ENCODE assay signal across 8 mouse cellular contexts in the genomic region with DNA sequence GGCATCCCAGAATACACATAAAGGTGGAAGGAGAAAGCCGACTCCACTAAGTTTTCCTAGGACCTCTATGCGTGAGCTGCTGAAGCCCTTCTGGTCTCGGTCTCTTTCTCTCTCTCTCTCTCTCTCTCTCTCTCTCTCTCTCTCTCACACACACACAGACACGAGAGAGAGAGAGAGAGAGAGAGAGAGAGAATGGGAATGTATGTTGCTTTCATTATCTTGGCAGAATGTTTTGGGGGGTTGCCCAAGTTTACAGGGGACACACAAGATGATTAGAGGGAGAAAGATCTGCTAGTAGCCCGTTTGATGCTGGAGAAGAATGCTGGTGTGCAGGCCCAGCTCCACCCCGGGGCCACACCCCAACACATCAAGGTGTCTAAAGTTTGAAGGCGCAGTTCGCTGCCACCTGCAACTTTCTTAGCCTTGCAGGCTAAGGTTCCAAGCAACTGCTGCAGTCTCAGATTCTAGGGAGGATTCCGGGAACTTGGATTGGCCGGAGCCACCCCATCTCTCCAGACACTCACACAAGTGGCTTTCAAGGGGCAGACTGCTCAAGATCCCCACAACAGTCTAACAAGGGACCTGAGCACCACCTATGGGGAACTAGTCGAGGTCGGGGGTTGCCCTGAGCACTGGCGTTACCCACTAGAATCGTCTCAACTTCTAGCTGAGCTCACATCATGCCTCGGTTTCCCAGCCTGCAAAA. TPM values are rescaled to one million over a fixed set of nuclear protein-coding genes. Genes with fewer than 3 reads are reported as not detected.
DNase-seq lines count a peak whose midpoint lies in the region; ATAC-seq and TF ChIP-seq lines count a peak whose summit lies in the region.

No protein-coding gene starts in this region.

- H3K9me3 ChIP-seq in heart, embryonic 12.5 days (replicated peaks): no peaks in the 10 kb centered on the region
- H3K9me3 ChIP-seq in forebrain, embryonic 10.5 days: no peaks in the 10 kb centered on the region
- H3K9me3 ChIP-seq in liver, embryonic 12.5 days (replicated peaks): no peaks in the 10 kb centered on the region
- H3K9me3 ChIP-seq in stomach, postnatal 0 days (ENCODE audit: control insufficient read depth, low read length): no peaks in the 10 kb centered on the region

- intact Hi-C loops in gastrocnemius, postnatal 14 days (cut with DNase I; ENCODE audit: low total_unique reads): loop anchor here (2.0 kb wide), 2 partner anchors 31 kb away; no protein-coding TSS in a partner anchor

- peaks cover 29% of the 10 kb centered on the region for H3K27me3 ChIP-seq in heart, embryonic 12.5 days (replicated peaks)
- peaks cover 43% of the 10 kb centered on the region for H3K27me3 ChIP-seq in forebrain, embryonic 10.5 days (ENCODE audit: poor library complexity, severe bottlenecking)
- H3K27me3 ChIP-seq in liver, embryonic 12.5 days (replicated peaks): peaks cover 29% of the 10 kb centered on the region
- H3K27me3 ChIP-seq in stomach, postnatal 0 days (ENCODE audit: control insufficient read depth, insufficient read depth, low read length): peaks cover 2% of the 10 kb centered on the region; the same call in 1 of the 2 replicates

- H3K36me3 ChIP-seq in heart, embryonic 12.5 days: peaks cover 8% of the 10 kb centered on the region
- H3K36me3 ChIP-seq in forebrain, embryonic 10.5 days (replicated peaks): peaks cover 7% of the 10 kb centered on the region
- peaks cover 10% of the 10 kb centered on the region for H3K36me3 ChIP-seq in liver, embryonic 12.5 days
- no peaks in the 10 kb centered on the region for H3K36me3 ChIP-seq in stomach, postnatal 0 days (ENCODE audit: control insufficient read depth, insufficient read depth, low read length)

- no peak for TF ChIP-seq CTCF in stomach, postnatal 0 days (IDR thresholded peaks at IDR 0.05; ENCODE audit: low read depth)

- peaks cover 46% of the 10 kb centered on the region for H3K4me1 ChIP-seq in heart, embryonic 12.5 days (replicated peaks)
- peaks cover 64% of the 10 kb centered on the region for H3K4me1 ChIP-seq in forebrain, embryonic 10.5 days
- H3K4me1 ChIP-seq in liver, embryonic 12.5 days: peaks cover 68% of the 10 kb centered on the region
- H3K4me1 ChIP-seq in stomach, postnatal 0 days (replicated peaks; ENCODE audit: control insufficient read depth, insufficient read depth): 0 out of 2 replicates have a peak, but pooled peaks cover 5% of the 10 kb centered on the region

- WGBS in heart, embryonic 12.5 days: 10% methylated on average over 14 of the region's 15 CpGs
- 14% methylated on average over 15 of the region's 15 CpGs for WGBS in forebrain, embryonic 10.5 days
- 9% methylated on average over 15 of the region's 15 CpGs for WGBS in liver, embryonic 12.5 days (ENCODE audit: insufficient replicate concordance)
- WGBS in stomach, postnatal 0 days: 3% methylated on average over 15 of the region's 15 CpGs

- H3K4me2 ChIP-seq in heart, embryonic 12.5 days: peak overlapping the region; percentile 80
- peak overlapping the region; percentile 96 for H3K4me2 ChIP-seq in liver, embryonic 12.5 days
- H3K4me2 ChIP-seq in stomach, postnatal 0 days (replicated peaks; ENCODE audit: low read depth): peak overlapping the region; percentile 88

- DNase-seq in heart, postnatal 4 days: no peak
- peak; percentile 60 for DNase-seq in CD4-positive, CD25-positive, alpha-beta regulatory T cell, adult 2 months (ENCODE audit: low read depth, low spot score)
- DNase-seq in forebrain, embryonic 10.5 days (ENCODE audit: extremely low spot score, low spot score): no peak
- DNase-seq in stomach, postnatal 0 days (ENCODE audit: low spot score): peak; percentile 56
- DNase-seq in urinary bladder, adult 2 months (ENCODE audit: low spot score): no peak
- DNase-seq in gastrocnemius, postnatal 14 days: no peak

- no peak for ATAC-seq in heart, embryonic 12.5 days (ENCODE audit: insufficient number of reproducible peaks, low FRiP score)
- ATAC-seq in liver, embryonic 12.5 days: 0 out of 2 replicates have a peak, but pooled peaks have one; percentile 0
- ATAC-seq in stomach, postnatal 0 days (ENCODE audit: low FRiP score, low TSS enrichment): peak; percentile 0; the same call in 1 of the 2 replicates

- peak overlapping the region; percentile 94 for H3K4me3 ChIP-seq in heart, embryonic 12.5 days
- peak overlapping the region; percentile 98 for H3K4me3 ChIP-seq in forebrain, embryonic 10.5 days
- H3K4me3 ChIP-seq in liver, embryonic 12.5 days: peak overlapping the region; percentile 85
- peak overlapping the region; percentile 96 for H3K4me3 ChIP-seq in stomach, postnatal 0 days (ENCODE audit: low read depth, low read length)

- peak overlapping the region; percentile 96 for H3K9ac ChIP-seq in heart, embryonic 12.5 days
- H3K9ac ChIP-seq in liver, embryonic 12.5 days: peak overlapping the region; percentile 84
- H3K9ac ChIP-seq in stomach, postnatal 0 days (ENCODE audit: low read length): peak overlapping the region; percentile 87

- no peak for TF ChIP-seq EP300 in stomach, postnatal 0 days (optimal IDR thresholded peaks at IDR 0.05)

- peak overlapping the region; percentile 98 for H3K27ac ChIP-seq in heart, embryonic 12.5 days (ENCODE audit: poor library complexity, severe bottlenecking)
- H3K27ac ChIP-seq in forebrain, embryonic 10.5 days: peak overlapping the region; percentile 95
- H3K27ac ChIP-seq in liver, embryonic 12.5 days: peak overlapping the region; percentile 88
- H3K27ac ChIP-seq in stomach, postnatal 0 days (replicated peaks): peak overlapping the region; percentile 88

RNA-seq across cellular contexts. Expression of a gene that starts 0.9 kb away (rescaled TPM):
- polyA plus RNA-seq in heart, embryonic 12.5 days (2016; fragmentation: Nextera tagmentation; extraction: Ambion mirVana): 6.3 and 8.3 TPM in 2 replicates
- total RNA-seq in heart, postnatal 4 days (2021): 1 to 10 TPM; 4.2 to 4.3 TPM
- polyA plus RNA-seq in forebrain, embryonic 10.5 days (2016; fragmentation: Nextera tagmentation; extraction: Ambion mirVana): 12.5 and 13.0 TPM in 2 replicates
- polyA plus RNA-seq in liver, embryonic 12.5 days (2016; fragmentation: Nextera tagmentation; extraction: Ambion mirVana): 5.6 and 6.4 TPM in 2 replicates
- 3.2 and 3.5 TPM in 2 replicates for polyA plus RNA-seq in stomach, postnatal 0 days (2015; fragmentation: Nextera tagmentation; extraction: Ambion mirVana)
- polyA plus RNA-seq in urinary bladder, adult 2 months (2012; rRNA removed): 3.8 and 4.1 TPM in 2 replicates
- 1 to 10 TPM; 2.4 to 2.7 TPM for total RNA-seq in gastrocnemius, postnatal 14 days (2021)

RNA-seq across cellular contexts. Expression of a gene that starts 4.9 kb away (rescaled TPM):
- polyA plus RNA-seq in heart, embryonic 12.5 days (2016; fragmentation: Nextera tagmentation; extraction: Ambion mirVana): 92.8 and 97.3 TPM in 2 replicates
- total RNA-seq in heart, postnatal 4 days (2021): 100 to 1,000 TPM in 1 of 2 experiments, 10 to 100 TPM in 1; 91.0 to 100 TPM
- 112 and 116 TPM in 2 replicates for polyA plus RNA-seq in forebrain, embryonic 10.5 days (2016; fragmentation: Nextera tagmentation; extraction: Ambion mirVana)
- polyA plus RNA-seq in liver, embryonic 12.5 days (2016; fragmentation: Nextera tagmentation; extraction: Ambion mirVana): 67.5 and 74.1 TPM in 2 replicates
- polyA plus RNA-seq in stomach, postnatal 0 days (2015; fragmentation: Nextera tagmentation; extraction: Ambion mirVana): 160 and 174 TPM in 2 replicates
- polyA plus RNA-seq in urinary bladder, adult 2 months (2012; rRNA removed): 140 and 147 TPM in 2 replicates
- 100 to 1,000 TPM in 1 of 2 experiments, 10 to 100 TPM in 1; 98.8 to 106 TPM for total RNA-seq in gastrocnemius, postnatal 14 days (2021)

RNA-seq across cellular contexts. Expression of a gene that starts 9.2 kb away (rescaled TPM):
- polyA plus RNA-seq in heart, embryonic 12.5 days (2016; fragmentation: Nextera tagmentation; extraction: Ambion mirVana): 0.45 and 0.55 TPM in 2 replicates
- total RNA-seq in heart, postnatal 4 days (2021): under 1 TPM; 0.25 to 0.33 TPM
- 0.28 and 0.48 TPM in 2 replicates for polyA plus RNA-seq in forebrain, embryonic 10.5 days (2016; fragmentation: Nextera tagmentation; extraction: Ambion mirVana)
- polyA plus RNA-seq in liver, embryonic 12.5 days (2016; fragmentation: Nextera tagmentation; extraction: Ambion mirVana): 0.35 and 0.43 TPM in 2 replicates
- 0.79 and 0.99 TPM in 2 replicates for polyA plus RNA-seq in stomach, postnatal 0 days (2015; fragmentation: Nextera tagmentation; extraction: Ambion mirVana)
- polyA plus RNA-seq in urinary bladder, adult 2 months (2012; rRNA removed): 5.5 and 5.7 TPM in 2 replicates
- total RNA-seq in gastrocnemius, postnatal 14 days (2021): under 1 TPM; 0.27 to 0.44 TPM

RNA-seq across cellular contexts. Expression of a gene that starts 15.3 kb away (rescaled TPM):
- 16.8 and 19.3 TPM in 2 replicates for polyA plus RNA-seq in heart, embryonic 12.5 days (2016; fragmentation: Nextera tagmentation; extraction: Ambion mirVana)
- total RNA-seq in heart, postnatal 4 days (2021): not detected
- polyA plus RNA-seq in forebrain, embryonic 10.5 days (2016; fragmentation: Nextera tagmentation; extraction: Ambion mirVana): 1.9 TPM in 1 of 2 replicates, not detected in the other
- polyA plus RNA-seq in liver, embryonic 12.5 days (2016; fragmentation: Nextera tagmentation; extraction: Ambion mirVana): 0.98 and 11.0 TPM in 2 replicates
- 8.9 and 18.0 TPM in 2 replicates for polyA plus RNA-seq in stomach, postnatal 0 days (2015; fragmentation: Nextera tagmentation; extraction: Ambion mirVana)
- polyA plus RNA-seq in urinary bladder, adult 2 months (2012; rRNA removed): not detected in 2 replicates
- total RNA-seq in gastrocnemius, postnatal 14 days (2021): not detected

RNA-seq across cellular contexts. Expression of a gene that starts 17.2 kb away (rescaled TPM):
- polyA plus RNA-seq in heart, embryonic 12.5 days (2016; fragmentation: Nextera tagmentation; extraction: Ambion mirVana): 48.3 and 50.1 TPM in 2 replicates
- total RNA-seq in heart, postnatal 4 days (2021): 10 to 100 TPM; 67.1 to 68.2 TPM
- polyA plus RNA-seq in forebrain, embryonic 10.5 days (2016; fragmentation: Nextera tagmentation; extraction: Ambion mirVana): 61.8 and 65.7 TPM in 2 replicates
- 26.6 and 27.4 TPM in 2 replicates for polyA plus RNA-seq in liver, embryonic 12.5 days (2016; fragmentation: Nextera tagmentation; extraction: Ambion mirVana)
- polyA plus RNA-seq in stomach, postnatal 0 days (2015; fragmentation: Nextera tagmentation; extraction: Ambion mirVana): 25.6 and 29.7 TPM in 2 replicates
- polyA plus RNA-seq in urinary bladder, adult 2 months (2012; rRNA removed): 31.7 and 40.9 TPM in 2 replicates
- 10 to 100 TPM; 37.7 to 38.1 TPM for total RNA-seq in gastrocnemius, postnatal 14 days (2021)

Comparison
In these comparisons a context has a peak if more than half of its experiments do, and no peak if none do; other contexts are left out.
1. DNase-seq: peak in CD4-positive, CD25-positive, alpha-beta regulatory T cell, adult 2 months (single experiment) and stomach, postnatal 0 days (single experiment); none in heart, postnatal 4 days (single experiment), forebrain, embryonic 10.5 days (single experiment), urinary bladder, adult 2 months (single experiment) and gastrocnemius, postnatal 14 days (single experiment).
2. Peak in every context shown above with its lines, with median percentiles within 50 percentile points of each other: H3K27ac ChIP-seq, H3K4me2 ChIP-seq, H3K4me3 ChIP-seq and H3K9ac ChIP-seq.